Mouse (Mus musculus) CH12F3 (cell line): ENCODE data around the gene Ispd.

ENCODE experiments used
- in situ Hi-C: fragments of 300-500 bp; cut with MboI; formaldehyde crosslinking; loops from 2 replicates; pipeline ENCODE4 v1.14.3; 2020; ENCODE audit warnings: low sequenced_read_pairs

Gene Ispd

GRCm38 (mm10) chr12:36704380-36704779, 323.1 kb downstream of the Ispd start:
- in situ Hi-C loops, result no loop called here

GRCm38 (mm10) chr12:36708810-36709209, 327.6 kb downstream of the Ispd start:
- in situ Hi-C loops, result no loop called here

- in situ Hi-C loops, result no loop called here
Observed at GRCm38 (mm10) chr12:36713866-36714662, 332.8 kb downstream of the Ispd start.

GRCm38 (mm10) chr12:36717526-36717925, 336.3 kb downstream of the Ispd start:
- in situ Hi-C loops, result no loop called here

- in situ Hi-C loops, result no loop called here
Observed at GRCm38 (mm10) chr12:36718417-36718816, 337.2 kb downstream of the Ispd start.

- in situ Hi-C loops, result no loop called here
Observed at GRCm38 (mm10) chr12:36719074-36719473, 337.8 kb downstream of the Ispd start.

- in situ Hi-C loops, result no loop called here
Observed at GRCm38 (mm10) chr12:36720779-36721178, 339.5 kb downstream of the Ispd start.

- in situ Hi-C loops, result no loop called here
Observed at GRCm38 (mm10) chr12:36721223-36721622, 340.0 kb downstream of the Ispd start.

- in situ Hi-C loops, result no loop called here
Observed at GRCm38 (mm10) chr12:36722754-36723153, 341.5 kb downstream of the Ispd start.

- in situ Hi-C loops, result no loop called here
Observed at GRCm38 (mm10) chr12:36723302-36723701, 342.1 kb downstream of the Ispd start.

- in situ Hi-C loops, result no loop called here
Observed at GRCm38 (mm10) chr12:36724297-36724696, 343.0 kb downstream of the Ispd start.

GRCm38 (mm10) chr12:36725250-36725649, 344.0 kb downstream of the Ispd start:
- in situ Hi-C loops, result no loop called here

- in situ Hi-C loops, result no loop called here
Observed at GRCm38 (mm10) chr12:36726026-36726425, 344.8 kb downstream of the Ispd start.

GRCm38 (mm10) chr12:36733673-36734371, 352.6 kb downstream of the Ispd start:
- in situ Hi-C loops, result no loop called here
